Mouse (Mus musculus): ENCODE measurements at regions not wholly inside any gene's neighbourhood (a gene's known extent, or its start where the extent isn't known, plus 50 kb on each side); places are given as distances from the start of the nearest gene placed in this dataset.

DNA sequence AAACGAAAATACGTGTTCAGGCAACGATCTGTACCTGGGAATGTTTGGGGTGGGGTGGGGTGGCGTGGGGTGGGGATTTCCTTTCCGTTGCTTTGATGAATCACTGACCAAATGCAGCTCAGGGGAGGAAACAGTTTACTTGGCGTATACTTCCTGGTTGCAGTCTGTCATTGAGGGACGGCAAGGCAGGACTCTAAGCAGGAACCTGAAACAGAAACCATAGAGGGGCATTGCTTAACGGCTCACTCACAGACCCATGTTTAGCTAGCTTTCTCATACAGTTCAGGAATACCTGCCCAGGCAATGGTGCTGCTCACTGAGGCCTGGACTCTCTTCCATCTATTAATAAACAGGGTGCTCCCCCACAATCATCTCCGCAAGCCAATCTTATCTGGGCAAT is 55.1 kb upstream of the Smox start:
- TF ChIP-seq CTCF (conservative IDR thresholded peaks at IDR 0.05): no peak
- DNase-seq (ENCODE audit: low spot score in 2 of 2): no peak
- no peak overlapping the region for H3K27ac ChIP-seq
- no peak overlapping the region for H3K4me3 ChIP-seq

GRCm38 (mm10) chr2:131430474-131430873 is 60.8 kb upstream of the Smox start:
- TF ChIP-seq CTCF (conservative IDR thresholded peaks at IDR 0.05): no peak
- Histone ChIP-seq H3K4me3 (no peak overlapping the region), H3K27ac (no peak overlapping the region)
- DNase-seq (ENCODE audit: low spot score in 2 of 2): no peak

- H3K27ac ChIP-seq: no peak overlapping the region
- DNase-seq (ENCODE audit: low spot score in 2 of 2): no peak
- TF ChIP-seq CTCF (conservative IDR thresholded peaks at IDR 0.05): no peak
Observed at GRCm38 (mm10) chr2:131428089-131428488, 63.2 kb upstream of the Smox start.

DNA sequence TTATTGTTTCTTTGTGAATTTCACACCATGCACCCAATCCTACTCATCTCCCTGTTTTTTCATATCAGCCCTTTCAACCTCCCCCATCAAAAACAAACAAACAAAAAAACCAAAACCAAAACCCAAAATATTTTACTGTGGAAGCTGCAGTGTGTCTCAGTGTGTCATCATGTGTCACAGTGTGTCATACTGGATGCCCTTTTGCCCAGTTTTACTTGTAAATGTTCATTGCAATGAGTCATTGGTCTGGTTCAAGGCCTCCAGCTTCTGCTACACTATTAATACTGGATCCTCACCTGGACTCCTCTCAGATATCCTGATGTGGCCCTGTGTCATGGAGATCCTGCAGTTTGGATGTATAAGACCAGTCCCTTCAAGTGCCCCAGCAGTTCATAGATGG is 64.4 kb upstream of the Smox start:
- TF ChIP-seq CTCF (conservative IDR thresholded peaks at IDR 0.05): no peak
- no peak overlapping the region for H3K27ac ChIP-seq
- no peak for DNase-seq (ENCODE audit: low spot score in 2 of 2)
- H3K4me3 ChIP-seq: no peak overlapping the region

More at GRCm38 (mm10) chr2:131428089-131428488, 63.2 kb upstream of the Smox start:
- no peak overlapping the region for H3K4me3 ChIP-seq

- Histone ChIP-seq H3K4me3 (no peak overlapping the region), H3K27ac (no peak overlapping the region)
- no peak for DNase-seq (ENCODE audit: low spot score in 2 of 2)
- TF ChIP-seq CTCF (conservative IDR thresholded peaks at IDR 0.05): no peak
Observed at GRCm38 (mm10) chr2:131423616-131424320, 67.5 kb upstream of the Smox start.

DNA sequence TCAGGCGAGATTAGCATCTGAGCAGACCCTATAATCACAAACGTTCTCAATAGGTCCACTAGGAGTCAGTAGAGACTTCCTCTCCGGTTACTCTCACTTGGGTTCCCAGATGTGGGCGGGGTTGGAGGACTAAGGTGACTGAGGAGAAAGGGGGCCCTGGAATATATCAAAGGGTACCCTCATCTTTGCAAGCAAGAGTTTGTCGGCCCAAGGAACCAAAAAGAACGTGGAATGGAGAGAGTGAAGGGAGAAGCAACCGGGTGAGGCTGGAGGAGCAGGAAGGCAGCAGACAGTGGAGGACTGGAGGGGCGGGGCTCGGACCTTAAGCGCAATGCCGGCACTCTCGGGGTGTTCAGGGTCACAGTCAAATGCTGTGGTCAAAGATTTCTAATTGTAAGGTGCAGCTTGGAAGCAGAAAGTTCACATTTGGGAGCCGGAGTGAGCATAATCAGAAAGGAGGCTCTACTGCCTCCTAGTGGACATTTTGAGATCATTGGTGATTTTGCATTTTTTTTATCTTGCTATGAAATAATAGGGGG is 68.3 kb upstream of the Smox start:
- DNase-seq (ENCODE audit: low spot score in 2 of 2): peak; percentile 66 to 77
- peak overlapping the region; percentile 62 for H3K4me3 ChIP-seq
- H3K27ac ChIP-seq: peak overlapping the region; percentile 65; the same call in 1 of the 2 replicates
- peak; percentile 73 for TF ChIP-seq CTCF (conservative IDR thresholded peaks at IDR 0.05)

DNA sequence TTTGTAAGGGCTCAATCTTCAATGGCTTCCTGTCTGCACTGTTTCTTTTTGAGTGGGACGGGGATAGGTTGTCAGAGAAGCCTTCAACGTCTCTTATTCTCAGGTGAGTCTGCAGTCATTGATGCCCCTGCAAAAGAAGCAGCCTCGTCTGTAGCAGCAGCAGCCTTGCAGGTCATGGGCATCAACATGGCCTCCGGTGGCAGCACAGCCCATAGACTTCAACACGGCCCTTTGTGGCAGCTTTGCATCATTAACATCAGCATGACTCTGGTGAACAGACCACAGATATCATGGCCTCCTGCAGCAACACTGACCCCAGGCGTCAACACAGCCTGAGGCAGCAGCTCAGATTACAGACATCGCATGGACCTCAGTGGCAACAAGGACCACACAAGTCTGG is 65.4 kb upstream of the Rnf24 start:
- Histone ChIP-seq H3K4me3 (no peak overlapping the region), H3K27ac (no peak overlapping the region)
- DNase-seq (ENCODE audit: low spot score in 2 of 2): no peak
- TF ChIP-seq CTCF (conservative IDR thresholded peaks at IDR 0.05): no peak

- no peak for DNase-seq (ENCODE audit: low spot score in 2 of 2)
- H3K27ac ChIP-seq: no peak overlapping the region
- H3K4me3 ChIP-seq: no peak overlapping the region
- no peak for TF ChIP-seq CTCF (conservative IDR thresholded peaks at IDR 0.05)
Observed at GRCm38 (mm10) chr2:131417472-131417871, 64.8 kb upstream of the Rnf24 start.

GRCm38 (mm10) chr2:131416482-131416881 is 63.8 kb upstream of the Rnf24 start:
- H3K4me3 ChIP-seq: no peak overlapping the region
- peak; percentile 63 to 66 for DNase-seq (ENCODE audit: low spot score in 2 of 2)
- no peak overlapping the region for H3K27ac ChIP-seq
- TF ChIP-seq CTCF (conservative IDR thresholded peaks at IDR 0.05): peak; percentile 94

- Histone ChIP-seq H3K4me3 (no peak overlapping the region), H3K27ac (no peak overlapping the region)
- DNase-seq (ENCODE audit: low spot score in 2 of 2): no peak
- no peak for TF ChIP-seq CTCF (conservative IDR thresholded peaks at IDR 0.05)
Observed at GRCm38 (mm10) chr2:131410906-131411520, 58.3 kb upstream of the Rnf24 start.

GRCm38 (mm10) chr2:131407337-131407736 is 54.6 kb upstream of the Rnf24 start:
- DNase-seq (ENCODE audit: low spot score in 2 of 2): no peak
- TF ChIP-seq CTCF (conservative IDR thresholded peaks at IDR 0.05): no peak
- H3K27ac ChIP-seq: no peak overlapping the region
- H3K4me3 ChIP-seq: no peak overlapping the region

DNA sequence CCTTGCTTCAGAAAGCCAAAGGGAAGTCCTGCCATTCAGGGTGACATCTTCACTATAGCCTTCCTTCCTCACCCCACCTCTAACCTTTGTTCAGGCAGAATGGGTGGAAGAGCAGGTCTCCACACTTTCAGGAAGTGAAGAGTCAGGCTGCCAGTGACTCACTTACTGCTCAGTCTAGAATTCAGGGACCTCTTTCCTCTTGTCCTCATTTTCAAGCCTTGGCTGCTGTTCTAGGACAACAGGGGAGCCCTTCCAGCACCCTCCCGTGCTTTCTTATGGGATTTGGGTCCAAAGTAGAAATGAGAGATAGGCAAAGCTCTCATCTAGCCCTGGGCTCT is 51.5 kb upstream of the Rnf24 start:
- TF ChIP-seq CTCF (conservative IDR thresholded peaks at IDR 0.05): peak; percentile 44
- DNase-seq (ENCODE audit: low spot score in 2 of 2): no peak
- Histone ChIP-seq H3K4me3 (no peak overlapping the region), H3K27ac (no peak overlapping the region)

GRCm38 (mm10) chr2:131403543-131404217 is 51.0 kb upstream of the Rnf24 start:
- TF ChIP-seq CTCF (conservative IDR thresholded peaks at IDR 0.05): no peak
- Histone ChIP-seq H3K27ac (no peak overlapping the region), H3K4me3 (no peak overlapping the region)
- DNase-seq (ENCODE audit: low spot score in 2 of 2): no peak

Measured in layer of hippocampus, adult 2 months (tissue).